Mouse (Mus musculus): ENCODE results near the gene Dnajc21. TPM values are rescaled to one million over a fixed set of nuclear protein-coding genes. Genes with fewer than 3 reads are reported as not detected.
"Not testable (repeated sequence)": the region's sequence is repeated elsewhere in the genome, so short reads cannot be mapped to it uniquely, and the experiment has no call there.

Gene Dnajc21
- polyA plus RNA-seq, 1 experiment, result 11.1 TPM

- TF ChIP-seq MYOD1 (IDR thresholded peaks at IDR 0.05; ENCODE audit: control insufficient read depth, insufficient read length, low read depth) (no peak), MAX (IDR thresholded peaks at IDR 0.05) (no peak), USF1 (IDR thresholded peaks at IDR 0.05; ENCODE audit: low read depth) (no peak), CTCF (IDR thresholded peaks at IDR 0.05; ENCODE audit: control insufficient read depth, insufficient read depth, insufficient read length) (no peak), FOSL1 (IDR thresholded peaks at IDR 0.05; ENCODE audit: insufficient read depth, low read length, poor library complexity, severe bottlenecking) (no peak), MYOG (IDR thresholded peaks at IDR 0.05; ENCODE audit: control insufficient read depth, extremely low read depth, insufficient read length) (no peak), CEBPB (IDR thresholded peaks at IDR 0.05; ENCODE audit: low read depth) (no peak)
- no peaks in the 10 kb centered on the region for H3K27me3 ChIP-seq (ENCODE audit: control insufficient read depth, insufficient read depth, insufficient read length)
- no peaks in the 10 kb centered on the region for H3K79me3 ChIP-seq (ENCODE audit: low read depth)
- no peak overlapping the region for H3ac ChIP-seq (ENCODE audit: control insufficient read depth, insufficient read length, low read depth)
- H3K79me2 ChIP-seq (ENCODE audit: control insufficient read depth, insufficient read depth), result no peaks in the 10 kb centered on the region
- H3K4me3 ChIP-seq (ENCODE audit: insufficient read depth, poor library complexity, severe bottlenecking), result no peak overlapping the region
- peaks cover 17% of the 10 kb centered on the region for H3K36me3 ChIP-seq (ENCODE audit: control insufficient read depth, insufficient read depth)
Observed at GRCm38 (mm10) chr15:10499593-10499992, 29.3 kb upstream of the Dnajc21 start.

- H3K36me3 ChIP-seq (ENCODE audit: control insufficient read depth, insufficient read depth), result peaks cover 44% of the 10 kb centered on the region
- not testable (repeated sequence) for H3K4me3 ChIP-seq (ENCODE audit: insufficient read depth, poor library complexity, severe bottlenecking); H3K79me3 ChIP-seq (ENCODE audit: low read depth); H3K27me3 ChIP-seq (ENCODE audit: control insufficient read depth, insufficient read depth, insufficient read length); H3ac ChIP-seq (ENCODE audit: control insufficient read depth, insufficient read length, low read depth); H3K79me2 ChIP-seq (ENCODE audit: control insufficient read depth, insufficient read depth)
Observed at GRCm38 (mm10) chr15:10496696-10497095, 26.4 kb upstream of the Dnajc21 start.

- Histone ChIP-seq H3K36me3 (ENCODE audit: control insufficient read depth, insufficient read depth) (peaks cover 51% of the 10 kb centered on the region), H3K79me3 (ENCODE audit: low read depth) (no peaks in the 10 kb centered on the region), H3ac (ENCODE audit: control insufficient read depth, insufficient read length, low read depth) (no peak overlapping the region), H3K4me3 (ENCODE audit: insufficient read depth, poor library complexity, severe bottlenecking) (no peak overlapping the region), H3K27me3 (ENCODE audit: control insufficient read depth, insufficient read depth, insufficient read length) (no peaks in the 10 kb centered on the region), H3K79me2 (ENCODE audit: control insufficient read depth, insufficient read depth) (no peaks in the 10 kb centered on the region)
- TF ChIP-seq MAX (IDR thresholded peaks at IDR 0.05) (no peak), FOSL1 (IDR thresholded peaks at IDR 0.05; ENCODE audit: insufficient read depth, low read length, poor library complexity, severe bottlenecking) (no peak), MYOG (IDR thresholded peaks at IDR 0.05; ENCODE audit: control insufficient read depth, extremely low read depth, insufficient read length) (no peak), CEBPB (IDR thresholded peaks at IDR 0.05; ENCODE audit: low read depth) (no peak), MYOD1 (IDR thresholded peaks at IDR 0.05; ENCODE audit: control insufficient read depth, insufficient read length, low read depth) (no peak), CTCF (IDR thresholded peaks at IDR 0.05; ENCODE audit: control insufficient read depth, insufficient read depth, insufficient read length) (no peak), USF1 (IDR thresholded peaks at IDR 0.05; ENCODE audit: low read depth) (no peak)
Observed at GRCm38 (mm10) chr15:10495944-10496343, 25.6 kb upstream of the Dnajc21 start.

GRCm38 (mm10) chr15:10490101-10490500 is 19.8 kb upstream of the Dnajc21 start:
- H3K4me3 ChIP-seq (ENCODE audit: insufficient read depth, poor library complexity, severe bottlenecking), result no peak overlapping the region
- peaks cover 68% of the 10 kb centered on the region for H3K36me3 ChIP-seq (ENCODE audit: control insufficient read depth, insufficient read depth)
- H3ac ChIP-seq (ENCODE audit: control insufficient read depth, insufficient read length, low read depth), result no peak overlapping the region
- TF ChIP-seq CTCF (IDR thresholded peaks at IDR 0.05; ENCODE audit: control insufficient read depth, insufficient read depth, insufficient read length) (no peak), USF1 (IDR thresholded peaks at IDR 0.05; ENCODE audit: low read depth) (no peak), MAX (IDR thresholded peaks at IDR 0.05) (no peak), CEBPB (IDR thresholded peaks at IDR 0.05; ENCODE audit: low read depth) (no peak), MYOD1 (IDR thresholded peaks at IDR 0.05; ENCODE audit: control insufficient read depth, insufficient read length, low read depth) (no peak), FOSL1 (IDR thresholded peaks at IDR 0.05; ENCODE audit: insufficient read depth, low read length, poor library complexity, severe bottlenecking) (no peak), MYOG (IDR thresholded peaks at IDR 0.05; ENCODE audit: control insufficient read depth, extremely low read depth, insufficient read length) (no peak)
- H3K79me2 ChIP-seq (ENCODE audit: control insufficient read depth, insufficient read depth), result peaks cover 34% of the 10 kb centered on the region
- H3K27me3 ChIP-seq (ENCODE audit: control insufficient read depth, insufficient read depth, insufficient read length), result no peaks in the 10 kb centered on the region
- H3K79me3 ChIP-seq (ENCODE audit: low read depth), result peaks cover 20% of the 10 kb centered on the region

GRCm38 (mm10) chr15:10487246-10487645 is 16.9 kb upstream of the Dnajc21 start:
- H3K79me3 ChIP-seq (ENCODE audit: low read depth), result peaks cover 48% of the 10 kb centered on the region
- H3ac ChIP-seq (ENCODE audit: control insufficient read depth, insufficient read length, low read depth), result peak overlapping the region; percentile 27
- H3K36me3 ChIP-seq (ENCODE audit: control insufficient read depth, insufficient read depth), result peaks cover 63% of the 10 kb centered on the region
- peaks cover 62% of the 10 kb centered on the region for H3K79me2 ChIP-seq (ENCODE audit: control insufficient read depth, insufficient read depth)
- TF ChIP-seq CTCF (IDR thresholded peaks at IDR 0.05; ENCODE audit: control insufficient read depth, insufficient read depth, insufficient read length), result no peak
- TF ChIP-seq MAX (IDR thresholded peaks at IDR 0.05), result peak; percentile 93
- peak overlapping the region; percentile 95 for H3K4me3 ChIP-seq (ENCODE audit: insufficient read depth, poor library complexity, severe bottlenecking)
- H3K27me3 ChIP-seq (ENCODE audit: control insufficient read depth, insufficient read depth, insufficient read length), result no peaks in the 10 kb centered on the region

GRCm38 (mm10) chr15:10486365-10486839 is 16.1 kb upstream of the Dnajc21 start:
- Histone ChIP-seq H3K79me3 (ENCODE audit: low read depth) (peaks cover 55% of the 10 kb centered on the region), H3K4me3 (ENCODE audit: insufficient read depth, poor library complexity, severe bottlenecking) (peak overlapping the region; percentile 95), H3K79me2 (ENCODE audit: control insufficient read depth, insufficient read depth) (peaks cover 71% of the 10 kb centered on the region), H3K27me3 (ENCODE audit: control insufficient read depth, insufficient read depth, insufficient read length) (no peaks in the 10 kb centered on the region), H3K36me3 (ENCODE audit: control insufficient read depth, insufficient read depth) (peaks cover 63% of the 10 kb centered on the region), H3ac (ENCODE audit: control insufficient read depth, insufficient read length, low read depth) (peak overlapping the region; percentile 80)
- peak; percentile 52 for TF ChIP-seq MAX (IDR thresholded peaks at IDR 0.05)
- no peak for TF ChIP-seq FOSL1 (IDR thresholded peaks at IDR 0.05; ENCODE audit: insufficient read depth, low read length, poor library complexity, severe bottlenecking)
